Mouse (Mus musculus) limb, embryonic 11.5 days (tissue): ENCODE measurements around the gene Galc. TPM values are rescaled to one million over a fixed set of nuclear protein-coding genes. Genes with fewer than 3 reads are reported as not detected.

ENCODE experiments used
- ATAC-seq: fragments of 200-750 bp; cut with Nextera tagmentation; 2 replicates; pipeline ENCODE4 v1.8.0; 2017; ENCODE audit warnings: low read depth; ENCODE audit not compliant: insufficient number of reproducible peaks, low FRiP score, low TSS enrichment
- DNase-seq: peaks from one replicate; pipeline ENCODE4 v3.0.0-alpha.2; 2015; ENCODE audit warnings: low spot score
- H3K27ac ChIP-seq: fragments of 300-500 bp; sonication (generic); replicated peaks from 2 replicates; pipeline ENCODE4 v1.5.1; 2014; ENCODE audit warnings: low read depth, mild to moderate bottlenecking, low read length
- H3K27me3 ChIP-seq: fragments of 300-500 bp; sonication (generic); 2 replicates; pipeline ENCODE4 v1.6.1; 2014; ENCODE audit warnings: mild to moderate bottlenecking, low read length, mixed read lengths; ENCODE audit not compliant: control insufficient read depth, insufficient read depth
- H3K36me3 ChIP-seq: fragments of 300-500 bp; sonication (generic); 2 replicates; pipeline ENCODE4 v1.6.1; 2014; ENCODE audit warnings: mild to moderate bottlenecking, low read length, moderate library complexity, mixed read lengths; ENCODE audit not compliant: control insufficient read depth, insufficient read depth
- H3K4me1 ChIP-seq: fragments of 300-500 bp; sonication (generic); 2 replicates; pipeline ENCODE4 v1.6.1; 2014; ENCODE audit warnings: low read length, mixed read lengths; ENCODE audit not compliant: control insufficient read depth, insufficient read depth
- H3K4me2 ChIP-seq: fragments of 300-500 bp; sonication (generic); 2 replicates; pipeline ENCODE4 v1.6.1; 2014; ENCODE audit warnings: low read depth, mild to moderate bottlenecking, moderate library complexity; ENCODE audit not compliant: severe bottlenecking
- H3K4me3 ChIP-seq: fragments of 300-500 bp; sonication (generic); 2 replicates; pipeline ENCODE4 v1.5.1; 2014; ENCODE audit warnings: low read depth, low read length
- H3K9ac ChIP-seq: fragments of 300-500 bp; sonication (generic); 2 replicates; pipeline ENCODE4 v1.6.1; 2014; ENCODE audit warnings: mild to moderate bottlenecking, low read length
- H3K9me3 ChIP-seq: fragments of 300-500 bp; sonication (generic); 2 replicates; pipeline ENCODE4 v1.6.1; 2016; ENCODE audit warnings: low read length; ENCODE audit not compliant: control insufficient read depth
- WGBS: fragments of 180-500 bp; shearing (Covaris S2); extraction: QIAGEN DNeasy Blood & Tissue Kit; methylation state at CpG from one replicate; pipeline ENCODE4 v1.1.7; 2014; 5-methylcytosine and 5-hydroxymethylcytosine counted together
- polyA plus RNA-seq: library from polyadenylated mRNA; unstranded; fragments of >200 nt; fragmentation: Nextera tagmentation; extraction: Ambion mirVana; gene quantifications from 2 replicates; pipeline ENCODE4 v1.2.1, GENCODE M21; 2014

Galc gene
- polyA plus RNA-seq, 1 experiment from 2014 or later, result 10.9 TPM

DNA sequence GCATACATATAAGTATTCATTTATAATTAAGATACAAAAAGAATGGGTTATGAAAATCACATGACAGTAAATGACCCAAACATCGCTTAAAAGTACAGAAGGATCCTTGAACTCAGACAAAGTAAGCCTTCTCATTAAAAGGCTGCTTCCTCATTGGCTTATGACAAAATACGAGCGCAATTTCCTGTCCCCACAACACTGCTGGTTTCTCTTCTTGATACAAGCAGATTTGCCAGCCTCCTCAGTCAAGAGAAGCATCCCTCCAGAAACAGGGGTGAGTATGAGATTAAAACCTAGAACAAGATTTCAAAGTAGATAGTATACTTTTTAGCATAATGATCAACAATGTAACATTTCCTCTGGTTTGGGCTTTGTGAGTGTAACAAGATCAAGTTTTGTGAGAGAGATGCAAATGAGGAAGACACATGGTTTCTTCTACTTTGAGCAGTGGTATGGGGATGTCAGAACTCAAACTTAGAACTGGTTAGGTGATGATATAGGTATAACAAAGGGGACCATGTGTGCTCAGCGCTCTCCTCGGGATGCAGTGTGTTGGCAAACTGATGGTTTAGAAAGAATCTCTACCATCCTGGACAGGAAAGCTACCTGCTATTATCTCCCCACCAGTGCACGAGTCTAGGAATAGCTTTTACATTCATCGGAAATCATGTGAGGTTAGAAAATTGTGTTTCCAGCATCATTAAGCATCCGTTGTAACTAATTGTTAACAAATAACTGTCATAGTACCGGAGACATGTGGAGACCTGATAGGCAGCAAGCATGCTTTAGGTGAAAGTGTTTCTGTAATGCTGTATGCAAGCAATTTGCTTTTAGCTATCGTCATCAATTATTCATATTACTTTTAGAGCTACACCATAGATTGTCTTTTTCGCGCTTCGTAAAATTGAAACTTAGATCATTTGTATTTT is 9.4 kb upstream of the Galc start, which contains the start of gene Gpr65:
Gpr65 (plus strand) TSS at position 195 of the 929 bp plus-strand sequence.
- Histone ChIP-seq H3K4me1 (no peaks in the 10 kb centered on the region), H3K4me3 (no peak within 1 kb of the TSS), H3K27me3 (no peaks in the 10 kb centered on the region), H3K9me3 (no peaks in the 10 kb centered on the region), H3K9ac (no peak within 1 kb of the TSS), H3K27ac (no peak within 1 kb of the TSS), H3K4me2 (no peak within 1 kb of the TSS), H3K36me3 (no peaks in the 10 kb centered on the region)
- DNase-seq (no peak), ATAC-seq (no peak)
- WGBS, result 91% methylated on average over 13 of the region's 13 CpGs

DNA sequence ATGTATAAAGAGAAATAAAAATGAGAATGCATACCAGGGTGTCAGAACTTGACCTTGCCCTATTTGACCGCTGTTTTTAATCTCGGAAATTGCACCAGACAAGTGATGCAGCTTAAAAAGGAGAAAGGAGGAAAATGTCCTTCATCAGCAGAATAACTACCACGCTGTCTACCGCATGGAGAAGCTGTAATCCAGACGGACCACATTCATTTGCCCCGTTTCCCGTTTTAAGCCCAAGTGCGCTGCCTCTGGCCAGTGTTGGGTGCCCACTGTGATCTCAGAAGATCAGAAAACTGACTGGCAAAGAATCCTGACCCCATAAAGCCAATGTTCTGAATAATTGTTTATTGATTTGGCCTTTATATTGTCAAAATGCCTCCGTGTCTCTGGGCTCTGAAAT is 6.4 kb upstream of the Galc start:
- no peak for ATAC-seq
- no peak overlapping the region for H3K4me3 ChIP-seq
- 87% methylated on average over 9 of the region's 9 CpGs for WGBS

DNA sequence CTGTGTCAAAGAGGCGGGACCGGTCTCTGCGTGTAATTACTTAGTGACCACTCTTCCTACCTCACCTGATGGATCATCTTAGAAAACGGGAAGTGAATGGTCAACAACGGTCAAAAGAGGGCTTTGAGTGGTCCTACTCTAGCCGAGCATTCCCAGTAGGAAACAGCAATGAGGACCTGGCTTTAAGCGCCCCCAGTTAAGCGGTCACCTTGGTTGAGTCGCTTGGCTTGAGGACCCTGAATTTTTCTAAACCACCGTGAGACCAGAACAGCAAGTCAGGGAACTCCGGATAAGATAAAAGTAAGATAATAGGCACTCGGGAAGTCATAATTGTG is 226 bp upstream of the Galc start:
- peak overlapping the region; percentile 64 for H3K4me2 ChIP-seq
- DNase-seq (no peak), ATAC-seq (no peak; the same call in 1 of the 2 replicates)
- H3K9me3 ChIP-seq, result no peaks in the 10 kb centered on the region
- H3K9ac ChIP-seq, result peak overlapping the region; percentile 97
- peak overlapping the region; percentile 71 for H3K4me3 ChIP-seq
- 6% methylated on average over 12 of the region's 12 CpGs for WGBS
- H3K4me1 ChIP-seq, result no peaks in the 10 kb centered on the region
- H3K27ac ChIP-seq, result no peak overlapping the region
- H3K27me3 ChIP-seq, result no peaks in the 10 kb centered on the region
- no peaks in the 10 kb centered on the region for H3K36me3 ChIP-seq

More for the DNA sequence above, 6.4 kb upstream of the Galc start:
- no peaks in the 10 kb centered on the region for H3K36me3 ChIP-seq
- H3K27ac ChIP-seq, result no peak overlapping the region
- H3K4me1 ChIP-seq, result no peaks in the 10 kb centered on the region
- H3K9ac ChIP-seq, result no peak overlapping the region
- no peak overlapping the region for H3K4me2 ChIP-seq
- no peak for DNase-seq
- H3K9me3 ChIP-seq, result no peaks in the 10 kb centered on the region
- no peaks in the 10 kb centered on the region for H3K27me3 ChIP-seq

DNA sequence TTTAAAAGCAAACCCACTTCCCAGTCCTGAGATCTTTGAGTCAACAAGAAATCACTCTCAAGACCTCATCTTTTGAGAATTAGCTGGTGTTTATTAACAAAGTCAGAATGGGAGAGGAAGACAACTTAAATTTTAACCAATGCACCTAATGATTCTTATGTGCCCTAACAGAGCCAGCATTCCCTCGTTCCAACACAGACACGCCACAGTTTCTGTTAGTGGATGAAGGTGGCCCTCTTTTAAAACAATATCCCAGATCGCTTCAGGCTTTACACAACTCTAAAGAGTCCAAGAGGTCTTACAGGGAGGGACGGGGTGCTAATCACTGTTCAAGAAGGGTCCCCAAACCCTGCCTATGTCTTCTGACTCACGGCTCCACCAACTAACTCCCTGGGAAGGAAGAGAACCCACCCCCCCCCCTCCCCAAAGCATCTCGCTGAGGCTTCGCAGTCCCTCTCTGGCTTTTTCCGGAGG is 851 bp downstream of the Galc start:
- H3K36me3 ChIP-seq, result no peaks in the 10 kb centered on the region
- H3K9me3 ChIP-seq, result no peaks in the 10 kb centered on the region
- peak overlapping the region; percentile 71 for H3K4me3 ChIP-seq
- peak overlapping the region; percentile 87 for H3K27ac ChIP-seq
- no peak for ATAC-seq
- 0% methylated on average over 8 of the region's 8 CpGs for WGBS
- H3K4me2 ChIP-seq, result peak overlapping the region; percentile 64
- no peaks in the 10 kb centered on the region for H3K4me1 ChIP-seq
- H3K9ac ChIP-seq, result peak overlapping the region; percentile 97
- no peaks in the 10 kb centered on the region for H3K27me3 ChIP-seq
- no peak for DNase-seq

DNA sequence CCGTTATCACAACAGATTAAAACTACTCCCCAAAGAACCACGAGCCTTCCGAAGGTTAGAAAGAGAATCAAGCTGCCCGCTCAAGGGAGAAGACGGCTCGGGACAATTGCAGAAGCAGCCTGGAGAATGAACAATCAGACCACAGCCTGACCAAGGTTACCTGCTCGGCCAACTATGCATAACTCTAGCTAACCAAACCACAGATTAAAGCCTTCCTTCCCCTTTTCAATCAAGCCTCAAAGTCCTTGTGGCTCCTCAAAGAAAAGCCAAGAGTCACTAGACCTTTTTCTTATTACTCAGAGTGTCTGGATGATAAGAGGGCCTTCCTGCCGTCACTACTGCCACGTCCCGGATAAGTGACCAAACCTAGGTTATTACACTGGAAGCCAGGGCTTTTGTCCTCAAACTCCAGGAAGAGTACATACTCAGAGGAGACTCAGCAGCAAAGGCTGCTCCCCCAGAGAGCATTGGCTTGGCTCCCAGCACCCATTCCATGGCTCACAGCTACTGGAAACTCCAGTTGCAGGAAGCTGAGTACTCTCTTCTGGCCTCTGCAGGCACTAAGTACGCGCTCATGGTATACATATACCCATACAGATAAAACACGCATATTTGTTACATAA is 3.8 kb downstream of the Galc start:
- Histone ChIP-seq H3K9me3 (no peaks in the 10 kb centered on the region), H3K36me3 (no peaks in the 10 kb centered on the region), H3K4me3 (no peak overlapping the region), H3K4me2 (no peak overlapping the region), H3K9ac (no peak overlapping the region), H3K27ac (no peak overlapping the region), H3K4me1 (no peaks in the 10 kb centered on the region), H3K27me3 (no peaks in the 10 kb centered on the region)
- DNase-seq (no peak), ATAC-seq (no peak)
- 93% methylated on average over 13 of the region's 13 CpGs for WGBS

DNA sequence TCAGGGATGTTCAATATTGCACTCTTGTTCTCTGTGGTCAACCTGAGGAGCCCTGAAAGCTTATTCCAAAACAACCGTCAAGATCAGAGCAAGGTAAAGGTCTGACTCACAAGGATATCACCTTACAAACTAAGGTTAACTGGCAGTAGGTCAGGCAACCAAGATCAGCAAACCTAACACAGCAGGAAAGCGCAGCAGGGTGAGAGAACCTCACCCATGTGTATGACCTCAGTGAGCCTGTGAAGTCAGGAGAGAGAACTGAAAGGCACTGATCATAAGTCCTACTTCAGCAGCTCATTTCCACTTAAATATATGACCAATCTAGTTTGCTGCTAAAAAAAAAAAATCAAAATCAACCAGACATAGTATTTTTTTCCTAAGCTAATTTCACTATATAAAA is 6.8 kb downstream of the Galc start:
- Histone ChIP-seq H3K36me3 (no peaks in the 10 kb centered on the region), H3K9ac (no peak overlapping the region), H3K27me3 (no peaks in the 10 kb centered on the region), H3K27ac (no peak overlapping the region), H3K4me3 (no peak overlapping the region), H3K9me3 (no peaks in the 10 kb centered on the region), H3K4me2 (no peak overlapping the region), H3K4me1 (no peaks in the 10 kb centered on the region)
- ATAC-seq, result no peak
- 73% methylated on average over 2 of the region's 2 CpGs for whole genome bisulfite sequencing
- no peak for DNase-seq

DNA sequence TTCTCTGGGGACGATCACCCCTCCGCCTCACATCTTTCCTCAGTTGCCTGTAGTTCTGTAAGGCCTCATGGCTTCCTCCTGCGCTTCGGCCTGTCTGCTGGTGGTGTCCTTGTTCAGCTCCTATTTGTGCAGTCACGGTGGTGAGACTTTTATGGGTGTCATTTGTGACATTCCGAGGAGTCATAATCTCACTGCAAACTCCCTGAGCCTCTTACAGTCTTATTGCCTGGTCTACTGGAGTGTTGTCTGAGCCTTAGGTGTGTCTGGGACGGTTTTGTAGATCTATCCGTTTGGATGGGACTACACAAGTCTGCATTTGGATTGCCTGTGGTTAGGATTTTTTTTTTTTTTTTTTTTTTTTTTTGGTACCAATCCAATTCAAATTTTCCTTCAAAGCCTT is 8.9 kb downstream of the Galc start:
- Histone ChIP-seq H3K4me1 (no peaks in the 10 kb centered on the region), H3K27ac (no peak overlapping the region), H3K4me3 (no peak overlapping the region), H3K27me3 (no peaks in the 10 kb centered on the region), H3K4me2 (no peak overlapping the region), H3K9me3 (no peaks in the 10 kb centered on the region), H3K36me3 (no peaks in the 10 kb centered on the region), H3K9ac (no peak overlapping the region)
- ATAC-seq, result no peak
- DNase-seq, result no peak
- 79% methylated on average over 8 of the region's 8 CpGs for WGBS

DNA sequence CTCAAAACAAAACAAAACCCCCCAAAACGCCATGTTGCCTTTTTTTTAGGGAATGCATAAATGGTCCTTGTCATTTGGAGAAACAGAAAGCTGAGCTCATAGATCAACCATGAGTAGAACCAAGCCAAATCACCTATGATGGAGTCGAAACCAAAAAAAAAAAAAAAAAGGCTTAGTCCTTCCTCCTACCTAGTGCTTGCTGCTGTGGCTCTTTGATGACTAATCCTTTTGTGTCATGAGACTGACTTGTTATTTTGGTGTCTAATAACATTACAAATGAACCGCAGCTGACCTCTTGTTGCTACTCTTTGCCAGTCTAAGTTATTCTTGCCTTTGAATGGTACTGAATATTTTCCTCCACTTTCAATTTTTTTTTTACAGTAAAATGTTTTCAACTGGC is 9.6 kb downstream of the Galc start:
- Histone ChIP-seq H3K4me2 (no peak overlapping the region), H3K27ac (no peak overlapping the region), H3K36me3 (no peaks in the 10 kb centered on the region), H3K4me1 (no peaks in the 10 kb centered on the region), H3K9ac (no peak overlapping the region), H3K4me3 (no peak overlapping the region), H3K27me3 (no peaks in the 10 kb centered on the region), H3K9me3 (no peaks in the 10 kb centered on the region)
- ATAC-seq (no peak), DNase-seq (no peak)
- 73% methylated on average over 3 of the region's 3 CpGs for WGBS
